Mouse (Mus musculus) layer of hippocampus, adult 11-12 months (tissue): ENCODE measurements around the gene Pnmal1.

Experiments
- DNase-seq: peaks from one replicate; pipeline ENCODE4 v3.0.0; 2022; ENCODE audit warnings: low spot score

Gene Pnmal1

DNA sequence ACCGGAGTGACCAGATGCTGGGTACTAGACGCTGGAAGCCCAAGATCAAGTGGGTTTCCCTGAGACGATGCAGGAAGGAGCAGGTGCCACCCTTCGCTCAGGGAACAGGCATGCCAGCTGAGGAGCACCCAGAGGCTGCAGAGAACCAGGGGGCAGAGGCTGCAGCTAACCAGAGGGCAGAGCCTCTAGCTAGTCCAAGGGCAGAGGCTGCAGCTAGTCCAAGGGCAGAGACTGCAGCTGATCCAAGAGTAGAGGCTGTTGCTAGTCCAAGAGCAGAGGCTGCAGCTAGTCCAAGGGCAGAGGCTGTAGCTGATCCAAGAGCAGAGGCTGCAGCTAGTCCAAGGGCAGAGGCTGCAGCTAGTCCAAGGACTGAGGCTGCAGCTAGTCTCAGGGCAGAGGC is 35.9 kb downstream of the Pnmal1 start:
- DNase-seq: no peak

DNA sequence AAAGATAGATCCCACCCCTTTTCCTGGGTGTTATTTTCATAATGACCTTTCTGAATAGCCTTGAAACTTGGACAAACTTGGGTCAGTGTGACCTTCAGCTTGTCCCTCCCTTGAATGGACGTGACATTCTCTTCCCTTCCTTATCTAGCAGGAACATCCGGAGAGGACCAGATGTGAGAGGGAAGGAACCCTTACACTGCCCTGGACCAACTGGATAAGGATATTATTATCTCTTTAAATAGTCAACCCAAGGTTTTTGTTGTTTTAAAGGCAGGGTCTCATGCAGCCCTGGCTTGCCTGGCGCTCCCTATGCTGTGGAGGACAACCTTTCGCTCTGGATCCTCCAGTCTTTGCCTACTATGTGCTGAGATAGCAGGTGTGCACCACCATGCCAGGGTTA is 39.8 kb downstream of the Pnmal1 start:
- no peak for DNase-seq

- peak; percentile 91 for DNase-seq
These were observed 40.2 kb downstream of the Pnmal1 start for GRCm38 (mm10) chr7:16999650-17000049.

DNA sequence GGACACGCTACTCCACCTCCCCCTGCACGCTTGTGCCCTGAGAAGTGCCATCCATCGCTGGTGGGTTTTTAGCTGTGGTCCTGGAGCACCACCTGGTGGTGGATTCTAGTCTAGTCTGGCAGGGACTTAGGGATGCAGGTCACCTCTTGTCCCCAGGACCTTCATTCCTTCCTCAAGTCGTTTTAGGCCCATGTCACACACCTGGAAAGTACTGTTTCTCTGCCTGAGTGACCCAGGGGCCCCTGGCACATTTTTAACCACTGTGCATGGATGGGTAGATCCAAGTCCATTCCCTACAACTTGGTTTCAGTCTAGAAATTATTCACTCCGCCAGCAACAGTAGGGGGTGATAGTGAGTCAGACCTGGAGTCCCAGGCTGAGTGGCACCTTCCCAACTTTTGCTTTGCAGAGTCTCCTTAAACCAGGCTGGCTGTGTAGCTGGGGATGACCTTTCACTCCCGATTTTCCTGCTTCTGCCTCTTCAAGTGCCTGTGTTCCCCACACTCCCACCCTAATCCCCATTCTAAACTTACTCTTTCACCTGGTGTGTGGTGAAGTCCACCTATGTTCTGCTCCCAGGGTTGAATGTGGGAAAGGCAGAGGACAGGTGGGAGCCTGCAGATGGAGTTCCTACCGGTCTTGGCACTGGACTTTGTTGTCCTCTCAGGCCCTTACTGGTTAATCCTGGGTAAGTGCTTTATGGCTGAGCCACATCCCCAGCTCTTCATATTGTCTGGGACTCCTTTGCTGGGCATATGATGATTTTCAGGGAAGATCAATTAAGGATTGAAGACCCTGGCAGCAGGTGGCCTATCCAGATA is 43.1 kb downstream of the Pnmal1 start:
- peak; percentile 89 for DNase-seq

- DNase-seq: no peak
These were observed 43.9 kb downstream of the Pnmal1 start for GRCm38 (mm10) chr7:17003230-17003960.

DNA sequence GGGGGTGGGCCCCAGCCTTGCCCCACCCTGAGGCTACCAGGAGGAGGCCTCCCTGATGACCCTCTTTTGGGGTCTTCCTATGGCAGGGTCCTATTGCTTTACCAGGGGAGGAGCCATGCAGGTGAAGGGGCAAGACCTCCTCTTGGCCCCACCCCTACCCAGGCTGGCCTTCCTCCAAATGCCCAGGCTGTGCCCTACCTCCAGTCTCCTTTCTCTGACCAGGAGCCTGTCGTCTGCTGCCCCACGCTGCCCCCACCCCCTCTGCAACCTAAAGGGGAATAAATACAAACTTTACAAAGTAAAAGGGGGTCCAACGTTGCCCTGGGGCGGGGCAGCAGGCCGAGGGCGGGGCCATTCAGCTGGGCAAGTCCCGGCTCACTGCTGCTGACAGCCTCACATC is 45.2 kb downstream of the Pnmal1 start:
- no peak for DNase-seq

DNA sequence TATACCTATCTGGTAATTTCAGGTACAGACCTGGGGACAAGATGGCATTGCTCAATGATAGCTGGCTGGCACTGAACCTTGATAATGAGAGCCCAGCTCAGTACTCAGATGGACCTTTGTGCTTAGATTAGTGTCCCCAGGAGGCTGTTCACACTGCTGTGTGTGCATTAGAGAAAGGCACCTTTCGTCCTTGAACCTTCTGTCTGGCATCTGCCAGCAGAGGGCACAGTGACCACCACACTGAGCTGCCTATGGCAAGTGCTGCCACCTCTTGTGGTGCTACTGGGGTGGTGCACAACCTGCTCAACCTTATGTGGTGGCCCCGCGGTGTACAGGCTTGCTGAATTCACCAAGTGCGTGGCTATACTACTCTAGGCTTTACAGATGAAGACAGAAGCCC is 47.8 kb downstream of the Pnmal1 start:
- DNase-seq: no peak

GRCm38 (mm10) chr7:17009326-17010009 is 50.0 kb downstream of the Pnmal1 start:
- no peak for DNase-seq

- DNase-seq: no peak
These were observed 50.5 kb downstream of the Pnmal1 start for GRCm38 (mm10) chr7:17010010-17010347.

DNA sequence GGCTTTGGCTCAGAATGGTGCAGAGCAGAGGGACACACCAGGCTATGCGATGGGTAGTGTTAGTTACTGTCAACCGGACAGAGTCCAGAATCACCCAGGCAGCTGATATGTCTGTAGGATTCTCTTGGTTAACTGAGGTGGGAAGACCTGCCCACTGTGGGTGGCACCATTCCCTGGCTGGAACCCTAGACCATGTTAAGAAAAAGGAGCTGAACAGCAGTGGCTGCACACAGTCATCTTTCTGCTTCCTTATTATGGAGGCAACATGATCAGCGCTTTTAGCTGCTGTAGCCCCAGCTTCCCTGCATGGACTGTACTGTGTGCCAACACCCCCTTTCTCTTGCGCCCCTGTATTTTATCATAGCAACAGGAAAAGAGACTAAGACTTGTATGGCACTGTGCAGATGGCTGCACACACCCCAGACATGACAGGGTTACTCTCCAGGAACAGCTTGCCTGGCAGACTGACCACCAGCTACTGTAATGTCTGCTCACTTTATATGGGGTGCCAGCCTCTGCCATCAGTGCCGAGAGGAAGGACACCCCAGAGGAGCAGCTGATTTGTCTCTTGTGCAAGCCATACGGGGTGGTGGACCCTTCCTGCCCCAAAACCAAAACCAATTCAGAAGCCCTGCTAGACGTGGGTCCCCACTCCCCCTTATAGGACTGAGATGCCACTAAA is 52.6 kb downstream of the Pnmal1 start:
- no peak for DNase-seq
